Mouse (Mus musculus) adrenal gland, adult 8-10 months (tissue): ENCODE results near the gene Dmwd. TPM values are rescaled to one million over a fixed set of nuclear protein-coding genes. Genes with fewer than 3 reads are reported as not detected.

Source experiments
- DNase-seq: peaks from one replicate; pipeline ENCODE4 v3.0.0; 2022
- total RNA-seq, 4 experiments: library from RNA; stranded (reverse); gene quantifications; 2 replicates each; pipeline ENCODE4 v1.2.4; 2022

Dmwd gene
- total RNA-seq, 4 experiments from 2014 or later = 54.9 to 74.1 (median 62.4) TPM

DNA sequence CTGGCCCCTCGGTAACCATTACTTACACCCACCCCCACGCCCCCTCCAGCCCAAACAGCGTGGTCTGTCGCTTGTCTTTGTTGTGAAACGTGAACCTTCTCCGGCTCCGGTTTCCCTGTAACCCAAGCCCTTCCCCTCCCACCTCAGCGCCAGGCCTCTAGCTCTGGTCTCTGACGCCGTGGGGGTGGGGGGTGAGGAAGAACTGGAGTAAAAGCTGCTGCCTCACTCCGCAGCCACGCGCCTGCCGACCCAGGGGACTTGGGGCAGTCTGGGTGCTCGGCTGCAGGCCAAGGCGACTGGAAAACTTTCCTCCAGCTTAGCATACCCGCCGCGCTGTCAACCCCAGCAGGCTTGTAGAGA lies 19.7 kb downstream of the Dmwd start:
- peak; percentile 74 for DNase-seq

DNA sequence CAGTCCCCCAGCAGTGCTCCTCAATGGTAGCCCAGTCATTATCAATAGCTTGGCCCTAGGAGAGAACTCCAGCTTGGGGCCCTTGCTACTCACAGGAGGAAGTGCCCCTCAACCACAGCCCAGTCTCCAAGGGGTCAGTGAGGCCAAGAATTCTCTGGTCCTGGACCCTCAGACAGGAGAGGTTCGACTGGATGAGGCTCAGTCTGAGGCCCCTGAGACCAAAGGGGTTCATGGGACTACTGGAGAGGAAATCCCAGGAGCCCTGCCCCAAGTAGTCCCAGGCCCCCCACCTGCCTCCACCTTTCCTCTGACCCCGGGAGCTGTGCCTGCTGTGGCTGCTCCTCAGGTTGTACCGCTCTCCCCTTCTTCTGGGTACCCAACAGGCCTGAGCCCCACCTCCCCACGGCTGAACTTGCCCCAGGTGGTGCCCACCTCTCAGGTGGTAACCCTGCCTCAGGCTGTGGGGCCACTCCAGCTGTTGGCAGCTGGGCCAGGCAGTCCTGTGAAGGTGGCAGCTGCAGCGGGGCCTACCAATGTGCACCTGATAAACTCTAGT lies 20.5 kb downstream of the Dmwd start:
- DNase-seq = no peak

DNA sequence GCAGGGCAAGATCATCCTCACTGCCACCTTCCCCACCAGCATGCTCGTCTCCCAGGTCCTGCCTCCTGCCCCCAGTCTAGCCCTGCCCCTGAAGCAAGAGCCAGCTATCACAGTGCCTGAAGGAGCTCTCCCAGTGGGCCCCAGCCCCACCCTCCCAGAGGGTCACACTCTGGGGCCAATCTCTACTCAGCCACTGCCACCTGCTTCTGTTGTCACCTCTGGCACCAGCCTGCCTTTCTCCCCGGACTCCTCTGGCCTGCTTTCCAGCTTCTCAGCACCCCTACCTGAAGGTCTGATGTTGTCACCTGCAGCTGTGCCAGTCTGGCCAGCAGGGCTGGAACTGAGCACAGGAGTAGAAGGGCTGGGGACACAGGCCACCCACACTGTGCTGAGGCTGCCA lies 21.2 kb downstream of the Dmwd start:
- DNase-seq = no peak

DNA sequence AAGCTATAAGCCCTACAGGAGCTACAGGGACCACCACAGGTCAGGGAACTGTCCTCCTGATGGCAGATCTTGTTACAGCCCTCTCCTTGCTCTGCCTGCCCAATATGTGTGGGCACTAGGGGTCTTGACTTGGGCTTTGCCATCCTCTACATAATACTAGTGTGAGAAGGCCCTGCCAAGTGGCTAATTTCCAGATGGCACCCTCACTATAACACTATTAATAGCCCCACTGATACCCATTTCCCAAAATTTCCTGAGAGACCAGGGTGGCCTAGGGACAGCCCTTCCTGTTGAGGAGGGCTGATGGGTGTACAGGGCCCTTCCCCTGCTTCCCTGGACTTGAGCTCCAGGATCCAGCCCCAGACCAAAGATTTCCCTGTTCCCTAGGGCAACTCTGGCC lies 21.8 kb downstream of the Dmwd start:
- DNase-seq = no peak

DNA sequence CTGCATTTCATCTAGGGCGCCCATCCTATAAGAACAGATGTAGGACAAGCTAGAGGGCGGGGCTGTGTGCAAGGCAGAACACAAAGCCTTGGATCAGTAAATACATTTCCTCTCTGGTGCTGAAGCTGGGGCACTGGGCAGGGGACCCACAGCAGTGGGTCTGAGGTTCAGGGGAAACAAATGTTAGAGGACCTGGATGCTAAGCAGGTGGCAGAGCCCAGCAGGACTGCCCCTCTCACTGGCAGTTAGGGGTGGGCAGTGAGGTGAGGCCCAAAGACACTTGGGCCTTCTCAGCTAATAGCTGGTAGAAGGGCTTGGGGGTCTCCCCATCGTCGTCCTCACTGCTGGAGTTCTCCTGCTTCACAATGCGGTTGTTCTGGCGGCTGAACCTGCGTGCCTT lies 22.8 kb downstream of the Dmwd start:
- no peak for DNase-seq

DNA sequence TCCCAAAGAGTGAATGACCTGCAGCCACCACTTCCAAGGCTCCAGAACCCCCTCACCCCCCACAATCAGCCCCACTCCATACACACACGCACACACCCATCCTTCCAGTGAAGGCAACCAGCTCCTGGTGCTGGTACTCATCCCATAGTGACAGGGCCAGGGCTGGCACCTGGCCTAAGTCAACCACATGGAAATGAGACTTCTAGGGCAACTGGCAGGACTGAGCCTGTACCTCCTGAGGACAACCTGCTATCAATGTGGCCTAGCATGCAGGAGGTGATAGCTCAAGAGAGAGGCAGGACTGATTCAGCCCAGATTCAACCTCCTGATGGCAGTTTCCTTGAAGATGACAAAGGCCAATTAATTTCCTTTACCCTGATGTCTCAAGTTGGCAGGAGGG lies 24.3 kb downstream of the Dmwd start:
- DNase-seq = no peak

DNA sequence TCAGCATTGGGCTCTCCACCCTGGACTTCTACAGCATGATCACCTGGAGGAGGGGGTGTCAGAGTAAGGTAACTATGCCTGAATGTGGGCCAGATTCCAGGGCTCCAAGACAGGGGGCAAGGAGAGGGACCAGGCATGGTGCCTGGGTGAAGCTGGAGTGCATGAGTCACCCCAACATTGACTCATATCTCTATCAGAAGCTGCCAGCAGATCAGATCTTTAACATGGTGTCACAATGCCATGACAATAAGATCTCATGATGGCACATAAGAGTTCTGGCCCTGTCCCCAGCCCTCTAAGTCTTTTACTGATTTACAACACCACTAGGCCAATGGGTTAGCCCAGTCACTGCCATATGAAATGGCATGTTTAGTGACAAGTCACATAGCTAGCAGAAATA lies 27.7 kb downstream of the Dmwd start:
- DNase-seq = no peak

DNA sequence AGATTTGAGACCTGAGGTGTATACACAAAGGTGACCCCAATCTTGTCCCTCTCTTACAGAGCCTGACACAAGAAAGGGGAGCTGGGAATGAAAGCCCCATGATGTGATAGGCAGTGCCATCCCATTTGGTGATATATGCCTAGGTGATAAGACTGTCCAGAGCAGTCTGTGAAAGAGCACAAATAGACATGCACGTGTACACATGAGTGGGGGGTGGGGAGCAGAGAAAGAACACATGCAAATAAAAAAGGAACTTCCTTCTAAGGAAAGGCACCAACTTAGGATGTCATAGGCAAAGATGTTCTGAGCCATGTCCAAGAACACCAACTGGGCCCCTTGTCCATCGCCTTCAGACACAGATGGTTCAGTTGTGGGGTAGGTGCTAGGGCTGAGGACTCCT lies 28.5 kb downstream of the Dmwd start:
- DNase-seq = no peak

DNA sequence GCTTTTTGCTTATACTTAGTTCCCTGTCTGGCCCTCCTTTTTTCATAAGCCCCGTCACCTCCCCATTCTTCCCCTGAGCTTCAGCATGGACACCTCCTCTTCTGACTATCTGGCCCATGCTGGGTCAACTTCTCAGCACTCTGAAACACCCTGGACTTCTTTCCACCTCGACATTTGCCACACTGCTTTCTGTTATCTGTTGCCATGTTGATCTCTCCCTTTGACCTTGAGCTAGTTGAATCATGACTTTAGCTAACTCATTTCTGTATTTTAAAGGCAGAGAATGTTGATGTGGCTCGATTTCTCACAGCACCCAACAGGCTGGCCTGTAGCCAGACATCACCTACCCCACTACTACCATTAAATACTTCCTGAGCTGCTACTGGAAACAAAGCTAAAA lies 31.4 kb downstream of the Dmwd start:
- DNase-seq = no peak

DNA sequence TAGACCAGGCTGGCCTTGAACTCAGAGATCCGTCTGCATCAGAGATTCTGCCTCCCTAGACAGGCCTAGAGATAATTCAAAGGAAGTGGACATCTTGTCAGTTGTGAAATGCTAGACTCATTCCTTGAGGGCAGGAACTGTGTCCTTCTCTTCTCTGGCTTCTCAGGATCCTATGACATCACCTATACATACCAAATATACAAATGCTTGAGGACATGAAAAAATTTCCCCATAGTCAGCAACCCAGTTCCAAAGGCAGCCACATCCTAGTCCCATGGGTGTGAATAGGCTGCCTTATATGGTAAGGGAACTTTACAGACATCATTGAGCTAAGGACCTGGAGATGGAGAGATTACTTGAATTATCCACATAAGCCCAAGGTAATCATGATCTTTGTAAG lies 33.5 kb downstream of the Dmwd start:
- DNase-seq = no peak

DNA sequence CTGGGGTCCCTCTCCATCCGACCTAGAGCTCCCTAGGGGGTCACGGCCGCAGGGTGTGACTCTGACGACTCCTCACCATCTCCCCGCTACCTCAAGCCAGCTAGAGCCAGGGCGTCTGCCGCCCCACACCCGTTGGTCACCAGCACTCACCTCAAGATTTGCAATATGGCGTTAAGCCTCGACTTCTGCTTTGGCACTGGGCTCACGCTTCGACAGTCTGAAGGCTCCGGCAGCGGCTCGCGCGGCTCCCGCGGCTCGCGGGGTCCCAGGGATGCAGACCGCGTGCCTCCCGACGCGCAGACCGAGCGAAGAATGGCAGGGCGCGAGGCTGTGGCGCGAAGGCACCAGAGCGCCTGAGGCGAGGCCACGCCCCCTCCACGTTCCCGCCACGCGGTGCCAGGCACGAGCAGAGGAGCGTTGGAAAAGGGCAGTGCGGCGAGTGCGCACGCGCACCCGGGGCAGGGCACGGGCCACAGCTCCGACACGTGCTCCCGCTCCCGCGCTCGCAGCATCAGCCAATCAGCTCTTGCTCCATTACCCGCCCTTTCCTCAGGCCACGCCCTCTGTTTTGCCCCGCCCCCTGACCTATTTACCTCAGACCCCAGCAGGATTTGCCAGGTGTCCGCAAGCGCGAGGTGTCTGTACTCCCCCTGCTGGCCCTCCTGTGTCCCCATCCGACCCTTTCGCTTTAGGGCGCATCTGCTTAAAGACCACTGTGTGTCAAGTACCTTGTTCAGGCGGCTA lies 42.2 kb downstream of the Dmwd start, which contains the start of gene Gm4969:
TSS of gene Gm4969 (minus strand) at position 341 of the 744 bp plus-strand sequence.
- peak; percentile 60 for DNase-seq

DNA sequence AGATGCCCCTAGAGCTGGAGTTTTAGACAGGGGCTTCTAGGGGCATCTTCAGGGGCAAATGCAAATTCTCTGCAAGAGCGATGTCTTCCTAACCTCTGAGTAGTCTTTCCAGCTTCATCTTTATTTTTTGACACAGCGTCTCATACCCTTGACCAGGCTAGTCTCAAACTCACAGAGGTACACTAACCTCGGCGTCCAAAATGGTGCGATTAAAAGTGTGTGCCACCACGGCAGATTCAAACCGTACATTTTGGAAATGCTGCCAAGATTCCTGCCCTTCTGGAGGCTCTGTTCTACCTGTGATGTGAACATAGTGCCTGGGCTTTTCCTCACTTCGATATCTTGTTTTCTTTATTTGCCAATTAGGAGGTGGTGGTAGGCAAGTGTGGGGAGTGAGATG lies 43.1 kb downstream of the Dmwd start:
- DNase-seq = no peak

DNA sequence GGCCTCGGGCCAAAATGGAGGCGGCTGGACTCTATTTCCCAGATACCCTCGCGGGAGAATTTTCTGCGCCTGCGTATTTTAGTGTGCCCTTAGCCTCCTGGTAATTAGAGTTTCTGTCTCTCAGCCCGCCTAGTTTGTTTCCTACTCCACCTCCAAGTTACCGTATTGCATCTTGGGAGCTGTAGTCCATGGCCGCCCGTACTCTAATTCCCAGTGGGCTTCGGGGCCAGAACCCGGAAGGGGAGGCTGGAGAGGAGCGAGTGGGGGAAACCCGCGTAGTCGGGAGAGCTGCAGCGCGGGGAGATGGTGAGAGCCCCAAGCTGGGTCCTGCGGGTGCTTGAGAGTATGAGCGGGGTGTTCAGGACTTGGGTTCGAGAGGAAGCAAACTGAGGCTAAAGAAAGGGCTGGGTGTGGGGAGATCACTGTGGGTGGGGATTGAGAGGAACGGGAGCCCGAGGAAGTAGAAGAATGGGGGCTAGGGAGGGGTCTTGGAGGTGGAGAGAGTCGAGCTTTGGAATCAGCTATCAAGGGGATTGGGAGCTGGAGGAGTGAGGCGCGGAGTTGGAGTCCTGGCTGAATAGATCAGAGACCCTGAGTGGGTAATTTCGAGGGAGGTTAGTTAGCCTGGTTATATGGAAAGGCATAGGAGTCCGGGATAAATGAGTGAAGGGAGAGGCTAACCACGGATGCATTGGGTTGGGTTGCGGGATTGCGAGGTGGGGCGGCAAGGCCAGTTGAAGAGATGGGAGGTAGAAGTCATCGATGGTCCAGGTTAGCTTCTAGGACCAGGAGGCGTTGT lies 43.8 kb downstream of the Dmwd start, which contains the start of gene Fbxo46:
TSS of gene Fbxo46 (plus strand) at position 229 of the 799 bp plus-strand sequence.
- DNase-seq = peak; percentile 95

DNA sequence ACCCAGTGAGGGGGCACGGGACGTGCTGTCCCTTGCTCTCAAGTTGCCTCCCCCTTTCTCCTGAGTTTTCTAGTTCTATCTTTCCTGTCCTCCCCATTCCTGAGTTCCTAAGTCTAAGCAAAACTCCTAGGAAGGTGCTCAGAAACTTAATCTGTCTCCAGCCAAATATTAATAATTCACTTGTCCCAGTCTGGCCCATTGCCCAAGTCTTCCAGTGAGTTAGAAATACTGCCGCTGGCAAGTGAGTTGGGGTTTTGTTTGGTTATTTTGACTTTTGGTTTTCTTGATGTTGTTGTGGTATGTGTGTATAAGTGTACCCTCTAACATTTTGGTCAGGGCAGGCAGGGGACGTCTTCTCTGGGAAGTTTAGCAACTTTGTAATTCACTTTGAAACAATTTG lies 45.7 kb downstream of the Dmwd start:
- no peak for DNase-seq

DNA sequence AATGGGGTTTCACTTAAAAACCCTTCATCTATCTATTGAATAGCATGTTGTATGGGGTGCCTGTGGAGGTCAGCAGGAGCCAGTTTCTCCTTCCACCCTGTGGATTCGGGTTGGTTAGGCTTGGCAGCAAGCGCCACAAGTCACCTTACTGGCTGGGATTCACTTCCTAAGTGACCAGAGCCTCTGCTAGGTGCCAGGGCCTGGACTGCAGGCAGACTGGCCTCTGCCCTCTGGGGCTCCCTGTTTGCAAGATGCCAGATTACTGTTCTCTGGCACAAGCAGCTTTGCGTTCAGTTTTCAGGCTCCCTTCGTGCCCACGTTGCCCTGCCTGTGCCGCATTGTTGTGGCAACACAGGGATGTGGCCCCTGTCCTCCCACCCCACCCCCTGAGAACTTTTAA lies 48.7 kb downstream of the Dmwd start:
- no peak for DNase-seq

DNA sequence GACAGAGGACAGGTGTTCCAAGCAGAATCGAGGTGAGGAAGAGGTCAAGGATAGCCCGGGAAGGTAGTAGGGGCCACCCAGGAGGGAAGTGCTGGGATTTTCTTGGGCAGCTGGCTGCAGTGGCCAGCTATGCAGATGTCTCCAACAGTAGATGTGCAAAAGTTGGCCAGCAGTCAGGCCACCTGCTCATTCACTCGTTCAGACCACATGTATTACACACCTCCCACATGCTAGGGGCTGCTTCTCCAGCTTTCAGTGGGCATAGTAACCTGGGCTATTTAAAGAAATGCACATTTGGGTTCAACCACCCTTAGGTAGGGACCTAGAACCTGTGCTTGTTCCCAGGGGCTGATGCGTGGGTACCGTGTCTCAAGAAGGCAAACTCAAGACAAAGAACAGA lies 51.7 kb downstream of the Dmwd start:
- DNase-seq = no peak

DNA sequence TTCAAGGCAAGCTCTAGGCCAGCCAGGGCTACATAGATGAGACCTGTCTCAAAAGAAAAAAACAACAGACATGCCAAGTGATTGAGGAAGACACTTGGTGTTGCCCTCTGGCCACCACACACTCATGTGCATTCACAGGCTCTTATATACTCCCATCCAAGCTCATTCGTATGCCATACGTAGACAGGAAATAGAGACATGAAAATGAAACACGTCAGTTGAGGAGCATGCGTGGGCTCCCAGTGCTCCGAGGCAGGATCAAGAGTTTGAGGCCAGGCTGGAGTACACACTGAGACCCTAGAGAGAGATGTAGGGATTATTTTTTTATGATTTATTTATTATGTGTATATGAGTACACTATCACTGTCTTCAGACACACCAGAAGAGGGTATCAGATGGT lies 53.4 kb downstream of the Dmwd start:
- no peak for DNase-seq

DNA sequence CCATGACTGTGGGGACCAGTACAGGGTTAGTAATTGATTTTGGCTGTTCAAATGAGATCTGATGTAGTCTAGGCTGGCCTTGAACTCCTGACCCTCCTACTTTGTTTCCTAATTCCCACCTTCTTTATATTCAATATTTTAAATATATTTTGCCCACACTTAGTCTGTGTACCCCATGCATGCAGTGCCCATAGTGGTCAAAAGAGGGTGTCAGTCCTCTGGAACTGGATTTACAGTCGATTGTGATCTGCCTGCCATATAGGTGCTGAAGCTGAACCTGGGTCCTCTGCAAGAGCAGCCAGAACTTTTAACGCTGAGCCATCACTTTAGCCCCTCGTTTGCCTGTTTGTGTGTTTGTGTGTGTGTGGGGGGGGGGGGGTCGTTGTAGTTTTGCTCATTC lies 54.6 kb downstream of the Dmwd start:
- DNase-seq = no peak

DNA sequence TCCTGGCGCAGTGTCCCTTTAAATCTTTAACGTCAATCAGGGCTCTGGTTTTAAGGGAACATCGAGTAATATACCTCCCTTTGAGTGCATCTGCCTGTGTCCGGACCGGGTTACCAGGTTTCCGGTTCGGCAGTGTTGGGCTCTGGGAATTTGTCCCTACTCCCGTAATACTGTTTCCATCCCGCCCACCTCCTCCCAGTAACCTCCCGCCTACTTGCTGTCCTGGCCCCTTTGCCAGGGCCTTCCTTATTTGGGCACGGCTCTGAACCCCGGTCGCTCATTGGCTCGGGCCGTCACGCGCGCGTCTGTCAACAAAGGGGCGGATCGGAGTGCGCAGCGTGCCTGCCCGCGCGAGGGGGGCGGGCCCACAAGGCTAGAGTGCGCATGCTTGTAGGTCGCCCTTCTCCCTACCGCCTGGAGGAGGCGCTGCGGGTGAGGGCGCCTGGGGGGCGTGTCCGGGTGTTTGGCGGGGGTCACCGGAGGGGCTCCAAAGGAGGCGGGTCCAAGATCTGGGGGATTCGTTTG lies 55.4 kb downstream of the Dmwd start:
- peak; percentile 98 for DNase-seq
